Mouse (Mus musculus) urinary bladder, postnatal 10 days (tissue): ENCODE results near the gene Serpina1f.
A peak's percentile ranks its signal among the peaks of the same experiment; 100 is the strongest.
"Not testable (repeated sequence)": the region's sequence is repeated elsewhere in the genome, so short reads cannot be mapped to it uniquely, and the experiment has no call there.

Experiments
- DNase-seq: peaks from one replicate; pipeline ENCODE4 v3.0.0; 2022; ENCODE audit warnings: low spot score

Serpina1f gene

DNA sequence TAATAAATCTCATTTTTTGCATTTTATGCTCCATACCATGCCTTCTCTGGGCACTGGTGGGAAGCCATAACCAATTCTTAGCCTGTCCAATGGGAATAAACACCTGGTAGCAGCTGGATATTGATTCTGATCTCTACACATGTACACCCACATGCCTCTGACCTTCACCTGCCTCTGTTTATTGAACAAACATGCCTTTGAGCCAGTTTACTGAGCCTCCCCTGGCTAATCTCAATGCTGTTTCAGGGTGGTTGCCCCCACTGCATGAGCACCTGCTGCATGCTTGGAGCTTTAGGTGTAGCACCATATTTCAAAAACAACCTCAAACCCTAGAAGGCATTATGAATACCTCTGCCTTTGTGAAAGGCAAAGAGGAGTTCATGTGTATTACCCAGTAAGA lies 33.3 kb downstream of the Serpina1f start:
- DNase-seq: not testable (repeated sequence)

DNA sequence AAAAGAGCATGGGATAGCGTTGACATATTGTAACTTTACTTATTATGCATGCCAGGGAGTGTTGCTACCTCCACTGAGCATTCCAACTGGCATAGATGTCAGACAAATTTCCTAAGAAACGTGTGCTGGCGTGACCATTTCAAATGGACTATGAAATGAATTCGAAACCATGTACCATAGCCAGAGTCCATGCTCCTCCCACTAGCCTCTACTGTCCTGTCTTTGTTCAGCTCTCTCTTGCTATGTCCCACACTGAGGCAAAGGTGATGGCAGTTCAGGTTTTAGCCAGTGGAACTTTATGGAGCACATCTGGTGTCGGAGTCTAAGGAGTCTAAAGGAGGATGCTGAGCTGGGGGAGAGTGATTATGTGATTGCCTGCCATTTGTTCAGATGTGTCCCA lies 35.3 kb downstream of the Serpina1f start:
- no peak for DNase-seq

- no peak for DNase-seq
These were observed 36.2 kb downstream of the Serpina1f start for GRCm38 (mm10) chr12:103659171-103659570.

GRCm38 (mm10) chr12:103657991-103658390 lies 37.3 kb downstream of the Serpina1f start:
- DNase-seq: no peak

GRCm38 (mm10) chr12:103656848-103657626 lies 38.3 kb downstream of the Serpina1f start, which contains the start of gene Serpina6:
Gene Serpina6 (minus strand): TSS chr12:103657212.
- DNase-seq: no peak

- no peak for DNase-seq
These were observed 39.9 kb downstream of the Serpina1f start for GRCm38 (mm10) chr12:103655123-103656044.

GRCm38 (mm10) chr12:103653836-103654235 lies 41.5 kb downstream of the Serpina1f start:
- no peak for DNase-seq

DNA sequence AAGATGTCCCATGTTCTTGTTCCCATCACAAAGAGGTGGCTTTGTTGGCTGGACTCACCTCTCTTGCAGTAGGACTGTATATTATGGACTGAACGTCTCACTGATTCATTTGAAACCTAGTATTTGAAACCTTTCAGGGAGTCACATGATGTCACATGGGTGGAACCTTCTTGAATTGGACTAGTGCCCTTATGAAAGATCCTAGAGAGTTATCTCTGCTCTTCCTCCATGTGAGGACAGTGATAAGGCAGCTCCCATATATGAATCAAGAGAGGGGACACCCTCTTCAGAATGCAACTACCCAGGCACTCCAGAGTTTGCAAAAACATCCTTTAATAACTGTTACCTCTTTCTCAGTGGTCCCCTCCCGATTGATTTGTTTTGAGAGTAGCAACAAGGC lies 49.0 kb downstream of the Serpina1f start:
- no peak for DNase-seq

DNA sequence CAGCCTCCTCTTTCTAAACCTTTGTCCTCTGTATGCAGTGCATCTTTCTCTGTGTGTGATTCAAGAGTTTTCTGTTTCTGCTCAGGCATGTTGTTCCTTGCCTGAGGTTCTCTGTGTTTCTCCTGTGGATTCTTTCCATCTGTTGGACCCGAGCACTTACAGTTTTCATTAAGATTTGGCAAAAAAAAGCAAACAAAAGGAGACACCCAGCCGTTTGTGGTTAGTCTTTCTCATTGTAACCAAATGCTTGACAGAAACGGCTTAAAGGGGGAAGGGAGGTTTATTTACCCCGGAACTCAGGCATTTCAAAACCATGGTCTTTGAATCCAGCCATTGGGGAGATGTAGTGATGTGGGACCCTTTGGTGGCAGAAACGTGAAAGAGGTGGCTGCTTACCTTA lies 50.7 kb downstream of the Serpina1f start:
- DNase-seq: no peak

GRCm38 (mm10) chr12:103643818-103644217 lies 51.5 kb downstream of the Serpina1f start:
- no peak for DNase-seq

- peak; percentile 57 for DNase-seq
These were observed 52.0 kb downstream of the Serpina1f start for GRCm38 (mm10) chr12:103643336-103643735.
